Mouse (Mus musculus) C2C12 (cell line): ENCODE data around the gene Polrmt. TPM values are rescaled to one million over a fixed set of nuclear protein-coding genes. Genes with fewer than 3 reads are reported as not detected.
A peak's percentile ranks its signal among the peaks of the same experiment; 100 is the strongest.

Experiments used
- H3K27me3 ChIP-seq: one replicate; pipeline ENCODE4 v1.6.1; 2011; ENCODE audit not compliant: control insufficient read depth, insufficient read depth, insufficient read length
- H3K36me3 ChIP-seq: one replicate; pipeline ENCODE4 v1.6.1; 2011; ENCODE audit not compliant: control insufficient read depth, insufficient read depth
- H3K4me3 ChIP-seq: one replicate; pipeline ENCODE4 v1.5.1; 2011; ENCODE audit warnings: mild to moderate bottlenecking, control low read depth; ENCODE audit not compliant: poor library complexity, insufficient read depth, severe bottlenecking
- H3K79me2 ChIP-seq: one replicate; pipeline ENCODE4 v1.6.1; 2011; ENCODE audit not compliant: control insufficient read depth, insufficient read depth
- H3K79me3 ChIP-seq: one replicate; pipeline ENCODE4 v1.6.1; 2011; ENCODE audit warnings: low read depth, control low read depth
- H3ac ChIP-seq: one replicate; pipeline ENCODE3; 2011; ENCODE audit warnings: low read depth; ENCODE audit not compliant: control insufficient read depth, insufficient read length
- CEBPB ChIP-seq: IDR thresholded peaks from one replicate; pipeline ENCODE4 v1.6.1; 2011; ENCODE audit warnings: low read depth, mild to moderate bottlenecking, control low read depth, moderate library complexity
- CTCF ChIP-seq: IDR thresholded peaks from one replicate; pipeline ENCODE4 v1.5.1; 2011; ENCODE audit not compliant: control insufficient read depth, insufficient read depth, insufficient read length
- FOSL1 ChIP-seq: IDR thresholded peaks from one replicate; pipeline ENCODE4 v1.8.0; 2011; ENCODE audit warnings: mild to moderate bottlenecking, low read length; ENCODE audit not compliant: poor library complexity, insufficient read depth, severe bottlenecking
- MAX ChIP-seq: IDR thresholded peaks from one replicate; pipeline ENCODE4 v1.6.1; 2011; ENCODE audit warnings: mild to moderate bottlenecking, control low read depth
- MYOD1 ChIP-seq: IDR thresholded peaks from one replicate; pipeline ENCODE4 v1.6.1; 2011; ENCODE audit warnings: low read depth; ENCODE audit not compliant: control insufficient read depth, insufficient read length
- MYOG ChIP-seq: IDR thresholded peaks from one replicate; pipeline ENCODE4 v1.6.1; 2011; ENCODE audit not compliant: control insufficient read depth, insufficient read length; ENCODE audit errors: extremely low read depth
- USF1 ChIP-seq: IDR thresholded peaks from one replicate; pipeline ENCODE4 v1.6.1; 2011; ENCODE audit warnings: low read depth, mild to moderate bottlenecking, control low read depth, moderate library complexity
- polyA plus RNA-seq: library from polyadenylated mRNA; unstranded; fragments of >200 nt; fragmentation: generic; extraction: Trizol; gene quantifications from one replicate; pipeline ENCODE4 v1.2.1, GENCODE M21; 2012; ENCODE audit warnings: missing spikeins

Gene Polrmt
- polyA plus RNA-seq, 1 experiment: 56.5 TPM

- Histone ChIP-seq H3ac (no peak overlapping the region), H3K79me3 (peaks cover 21% of the 10 kb centered on the region), H3K79me2 (peaks cover 23% of the 10 kb centered on the region), H3K4me3 (no peak overlapping the region), H3K27me3 (peaks cover 20% of the 10 kb centered on the region), H3K36me3 (peaks cover 44% of the 10 kb centered on the region)
- no peak for TF ChIP-seq MYOG
- no peak for TF ChIP-seq CEBPB
- no peak for TF ChIP-seq USF1
- no peak for TF ChIP-seq MAX
- TF ChIP-seq CTCF: peak; percentile 54
- no peak for TF ChIP-seq FOSL1
- TF ChIP-seq MYOD1: no peak
Measured at GRCm38 (mm10) chr10:79712499-79713126, 33.8 kb downstream of the Polrmt start.

- Histone ChIP-seq H3K79me2 (peaks cover 29% of the 10 kb centered on the region), H3K4me3 (no peak overlapping the region), H3K36me3 (peaks cover 48% of the 10 kb centered on the region), H3K27me3 (peaks cover 14% of the 10 kb centered on the region), H3K79me3 (peaks cover 26% of the 10 kb centered on the region), H3ac (no peak overlapping the region)
- no peak for TF ChIP-seq CEBPB
- no peak for TF ChIP-seq USF1
- TF ChIP-seq CTCF: no peak
- TF ChIP-seq MAX: no peak
- no peak for TF ChIP-seq MYOG
Measured at GRCm38 (mm10) chr10:79712029-79712428, 34.4 kb downstream of the Polrmt start.

GRCm38 (mm10) chr10:79709307-79709706 lies 37.1 kb downstream of the Polrmt start:
- no peak for TF ChIP-seq MYOD1
- TF ChIP-seq FOSL1: no peak
- TF ChIP-seq MYOG: no peak
- no peak for TF ChIP-seq CTCF
- no peak for TF ChIP-seq USF1
- TF ChIP-seq CEBPB: no peak
- no peak for TF ChIP-seq MAX
- Histone ChIP-seq H3K36me3 (peaks cover 53% of the 10 kb centered on the region), H3K79me2 (peaks cover 56% of the 10 kb centered on the region), H3ac (no peak overlapping the region), H3K27me3 (no peaks in the 10 kb centered on the region), H3K4me3 (no peak overlapping the region), H3K79me3 (peaks cover 52% of the 10 kb centered on the region)

- Histone ChIP-seq H3K36me3 (peaks cover 53% of the 10 kb centered on the region), H3ac (no peak overlapping the region), H3K79me2 (peaks cover 58% of the 10 kb centered on the region), H3K79me3 (peaks cover 52% of the 10 kb centered on the region), H3K27me3 (no peaks in the 10 kb centered on the region), H3K4me3 (no peak overlapping the region)
- TF ChIP-seq MYOG (no peak), MAX (no peak), MYOD1 (no peak), USF1 (no peak), CEBPB (no peak), CTCF (no peak), FOSL1 (no peak)
Measured at GRCm38 (mm10) chr10:79708668-79709067, 37.7 kb downstream of the Polrmt start.

- Histone ChIP-seq H3K36me3 (peaks cover 53% of the 10 kb centered on the region), H3K79me3 (peaks cover 52% of the 10 kb centered on the region), H3K27me3 (no peaks in the 10 kb centered on the region), H3ac (no peak overlapping the region), H3K79me2 (peaks cover 58% of the 10 kb centered on the region), H3K4me3 (no peak overlapping the region)
- TF ChIP-seq CTCF (no peak), MYOG (no peak), CEBPB (no peak), MYOD1 (no peak)
Measured at GRCm38 (mm10) chr10:79707759-79708158, 38.6 kb downstream of the Polrmt start.

- H3K79me3 ChIP-seq: peaks cover 52% of the 10 kb centered on the region
- H3K79me2 ChIP-seq: peaks cover 58% of the 10 kb centered on the region
- H3K4me3 ChIP-seq: no peak overlapping the region
- peaks cover 52% of the 10 kb centered on the region for H3K36me3 ChIP-seq
- no peaks in the 10 kb centered on the region for H3K27me3 ChIP-seq
- peak; percentile 18 for TF ChIP-seq USF1
- no peak for TF ChIP-seq MYOG
- no peak for TF ChIP-seq CEBPB
- H3ac ChIP-seq: no peak overlapping the region
Measured at GRCm38 (mm10) chr10:79707162-79707561, 39.2 kb downstream of the Polrmt start.
